Mouse (Mus musculus) embryonic fibroblast, embryonic 13.5 days (primary cell): ENCODE results near the gene Sbds.

Experiments used
- CTCF ChIP-seq: IDR thresholded peaks from 2 replicates; pipeline ENCODE4 v1.5.1; 2011; ENCODE audit warnings: mild to moderate bottlenecking, control low read depth, low read length, moderate library complexity, borderline replicate concordance; ENCODE audit not compliant: insufficient read depth
- POLR2A ChIP-seq: IDR thresholded peaks from 2 replicates; pipeline ENCODE4 v1.6.1; 2011; ENCODE audit warnings: low read depth, mild to moderate bottlenecking, control low read depth, low read length, moderate library complexity

- TF ChIP-seq CTCF (no peak), POLR2A (no peak)
These were observed 17.0 kb upstream of the Sbds start for GRCm38 (mm10) chr5:130272344-130272743.
